Mouse (Mus musculus) CD4-positive, CD25-positive, alpha-beta regulatory T cell (primary cell): Measurements from ENCODE around the gene Rcn3. TPM values are rescaled to one million over a fixed set of nuclear protein-coding genes. Genes with fewer than 3 reads are reported as not detected.

Experiments used
- polyA plus RNA-seq: library from polyadenylated mRNA; unstranded; fragments of 100-300 nt; shearing (Covaris generic); gene quantifications from one replicate; pipeline ENCODE4 v1.2.1, GENCODE M21; 2017

Rcn3 gene
- 10.7 TPM for polyA plus RNA-seq

GRCm38 (mm10) chr7:45092048-45092447, at the start of gene Rcn3:
Gene Rcn3 (minus strand): TSS chr7:45092221.

GRCm38 (mm10) chr7:45135993-45136567, 44.1 kb upstream of the Rcn3 start, which contains the start of the genes Gm45713 and Flt3l:
Gene Gm45713 (minus strand): TSS chr7:45136231.
Gene Flt3l (minus strand): TSS chr7:45136432.

DNA sequence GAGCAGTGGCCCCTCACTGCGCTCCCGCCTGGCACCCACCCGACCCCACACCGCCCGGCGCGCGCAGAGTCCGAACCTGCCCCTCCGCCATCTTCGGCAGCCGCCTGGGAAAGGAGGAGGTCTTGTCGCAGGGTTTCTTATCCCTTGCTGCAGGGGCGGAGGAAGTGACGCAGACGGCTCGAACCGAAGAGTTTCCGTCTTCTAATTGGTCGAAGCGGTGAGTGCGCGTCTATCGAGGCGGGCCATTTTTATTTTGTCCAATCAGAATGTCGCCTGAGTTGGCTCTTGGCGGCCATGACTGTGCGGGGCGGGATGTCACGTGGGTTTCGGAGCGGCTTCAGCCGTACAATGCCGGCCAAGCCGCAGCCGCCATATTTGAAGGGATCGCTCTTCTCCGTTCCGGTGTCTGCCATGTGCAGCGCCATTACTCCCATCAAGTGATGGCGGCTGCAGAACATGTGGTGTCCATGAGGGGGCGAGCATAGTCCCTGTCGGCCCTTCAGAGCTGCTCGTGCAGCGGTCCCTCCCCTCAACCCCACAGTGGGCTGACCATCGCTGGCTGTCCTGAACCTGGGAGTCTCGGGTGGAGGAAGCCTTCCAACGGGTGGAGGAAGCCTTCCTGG, 36.7 kb upstream of the Rcn3 start, which contains the start of gene Rpl13a:
Gene Rpl13a (minus strand): TSS at position 138 of the 623 bp plus-strand sequence.

DNA sequence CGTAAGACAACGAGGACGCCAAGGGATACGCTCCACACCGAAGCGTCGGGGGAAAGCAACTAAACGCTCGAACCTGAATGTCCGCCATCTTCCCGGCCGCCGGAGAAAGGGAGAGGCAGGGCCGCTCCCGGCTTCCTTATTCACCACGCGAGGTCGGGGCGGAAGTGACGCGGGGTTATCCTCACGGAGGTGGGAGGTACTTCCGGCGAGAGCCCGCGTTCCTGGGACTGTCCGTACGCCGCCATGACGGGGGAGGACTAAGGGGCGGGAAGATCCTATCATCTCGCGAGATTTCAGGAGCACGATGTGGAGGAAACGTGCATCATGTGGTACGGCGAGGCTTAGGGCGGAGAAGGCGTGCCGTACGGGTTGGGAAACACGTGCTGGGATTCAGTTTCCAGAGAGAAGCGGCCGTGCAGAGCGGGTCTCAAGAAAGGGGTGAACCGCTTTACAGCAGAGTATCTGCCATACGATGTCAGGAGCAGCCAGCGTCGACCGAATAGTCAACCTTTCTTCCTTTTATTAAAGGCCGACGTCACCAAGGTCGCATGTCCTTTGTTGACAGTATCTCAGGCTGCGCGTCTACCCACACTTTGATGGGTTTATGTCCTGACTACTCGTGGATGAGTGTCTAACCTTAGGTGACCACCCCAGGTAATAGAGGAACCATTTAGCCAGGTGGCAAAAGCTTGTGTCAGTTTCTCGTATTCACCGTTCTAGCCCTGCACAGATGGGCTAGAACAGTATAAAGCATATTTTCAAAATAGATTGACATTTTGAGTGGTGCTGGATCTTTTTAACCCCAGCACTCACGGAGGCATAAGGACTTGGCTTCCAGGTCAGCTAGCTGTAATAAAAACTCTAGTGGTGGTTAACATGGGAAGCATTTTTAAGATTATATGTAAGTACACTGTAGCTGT, 32.5 kb upstream of the Rcn3 start, which contains the start of gene Rps11:
Gene Rps11 (minus strand): TSS at position 216 of the 920 bp plus-strand sequence.

DNA sequence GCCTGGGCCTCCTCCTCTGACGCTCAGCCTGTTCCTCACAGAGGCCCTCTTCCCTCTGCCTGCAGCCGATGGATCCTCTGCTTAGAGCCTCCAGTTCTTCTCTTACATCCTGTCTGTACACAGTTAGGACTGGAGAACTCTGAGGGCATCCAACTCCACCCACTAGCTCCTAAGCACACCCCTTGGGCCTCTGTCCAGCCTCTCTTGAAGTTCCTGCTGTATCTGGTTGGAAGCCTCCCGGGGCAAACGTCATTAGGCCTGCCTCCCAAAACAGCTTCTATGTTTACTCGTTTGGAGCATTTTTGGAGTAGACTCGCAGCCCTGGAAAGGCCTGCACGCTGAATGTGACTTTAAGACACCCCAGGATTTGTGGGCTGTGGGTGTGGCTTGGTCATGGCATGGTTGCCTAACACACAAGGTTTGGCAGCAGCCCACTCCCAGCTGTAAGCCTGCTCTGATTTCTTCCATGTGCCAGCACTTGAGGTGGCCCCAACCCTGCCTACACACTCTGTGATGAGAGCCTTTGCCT, 11.7 kb upstream of the Rcn3 start, which contains the start of gene Fcgrt:
Gene Fcgrt (minus strand): TSS at position 200 of the 529 bp plus-strand sequence.

DNA sequence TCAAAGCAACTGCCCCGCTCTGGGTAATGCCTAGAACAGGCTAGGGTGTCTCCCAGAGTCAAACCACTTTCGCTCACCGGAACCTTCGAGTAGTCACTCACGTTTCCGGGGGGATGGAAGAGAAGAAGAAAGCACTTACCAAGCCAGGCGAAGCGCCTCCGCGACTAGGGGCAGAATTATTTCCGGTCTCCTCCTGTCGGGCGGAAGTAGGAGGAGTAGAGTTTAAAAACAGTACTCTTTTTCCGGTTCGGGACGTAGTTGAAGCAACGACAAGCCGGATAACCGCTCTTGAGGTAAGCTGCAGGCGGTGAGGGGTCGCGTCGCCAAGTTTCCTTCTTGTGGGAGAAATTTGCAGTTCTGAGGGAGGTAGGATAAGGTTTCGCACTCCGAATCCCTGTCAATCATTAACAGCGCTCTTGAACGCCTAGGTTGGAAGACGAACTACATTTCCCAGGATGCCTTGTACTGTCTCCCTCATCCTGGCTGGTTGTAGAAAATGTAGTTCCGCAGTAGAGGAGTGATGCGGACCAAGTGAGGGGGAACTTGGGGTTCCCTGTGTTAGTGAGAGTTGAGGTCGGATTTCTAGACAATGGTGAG, 29.7 kb downstream of the Rcn3 start, which contains the start of the genes Nosip and Prrg2:
Gene Nosip (plus strand): TSS at position 191 of the 597 bp plus-strand sequence.
Gene Prrg2 (minus strand): TSS at position 439 of the 597 bp plus-strand sequence.

DNA sequence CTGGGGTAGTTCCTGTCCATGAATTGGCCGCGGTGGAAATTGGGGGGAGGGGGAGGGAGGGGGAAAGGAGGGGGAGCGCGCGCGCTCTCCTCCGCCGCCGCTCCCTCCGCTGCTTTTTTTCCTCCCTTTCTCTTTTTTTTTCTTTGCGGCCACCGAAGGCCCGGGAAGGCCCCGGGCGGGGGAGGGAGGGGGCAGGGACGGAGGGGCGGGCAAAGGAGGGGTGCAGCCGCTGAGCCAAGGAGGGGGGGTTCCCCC, 39.2 kb downstream of the Rcn3 start, which contains the start of gene Prr12:
Gene Prr12 (minus strand): TSS at position 20 of the 255 bp plus-strand sequence.

Other genes starting within 250 kb of the Rcn3 start
- 35.4 TPM for gene Akt1s1, start 243.2 kb downstream of the Rcn3 start, polyA plus RNA-seq
- gene Tbc1d17, start 243.1 kb downstream of the Rcn3 start, polyA plus RNA-seq, result 93.5 TPM
- gene Pnkp, start 235.1 kb downstream of the Rcn3 start, polyA plus RNA-seq, result 105 TPM
- 27.7 TPM for gene Ptov1, start 222.4 kb downstream of the Rcn3 start, polyA plus RNA-seq
- gene Med25, start 199.5 kb downstream of the Rcn3 start, polyA plus RNA-seq, result 59.3 TPM
- 45.3 TPM for gene Fuz, start 196.1 kb downstream of the Rcn3 start, polyA plus RNA-seq
- gene Ap2a1, start 162.7 kb downstream of the Rcn3 start, polyA plus RNA-seq, result 68.0 TPM
- not detected for gene Tsks, start 149.0 kb downstream of the Rcn3 start, polyA plus RNA-seq
- 0.30 TPM for gene Cpt1c, start 117.4 kb downstream of the Rcn3 start, polyA plus RNA-seq
- gene Prmt1, start 105.7 kb downstream of the Rcn3 start, polyA plus RNA-seq, result 175 TPM
- gene Irf3, start 94.6 kb downstream of the Rcn3 start, polyA plus RNA-seq, result 235 TPM
- gene Bcl2l12, start 93.5 kb downstream of the Rcn3 start, polyA plus RNA-seq, result 35.8 TPM
- gene Scaf1, start 75.9 kb downstream of the Rcn3 start, polyA plus RNA-seq, result 38.8 TPM
- 24.1 TPM for gene Rras, start 74.3 kb downstream of the Rcn3 start, polyA plus RNA-seq
- 4.0 TPM for gene Prr12, start 39.3 kb downstream of the Rcn3 start, polyA plus RNA-seq
- gene Nosip, start 29.8 kb downstream of the Rcn3 start, polyA plus RNA-seq, result 115 TPM
- 3.0 TPM for gene Prrg2, start 29.5 kb downstream of the Rcn3 start, polyA plus RNA-seq
- gene Fcgrt, start 11.6 kb upstream of the Rcn3 start, polyA plus RNA-seq, result 2.8 TPM
- 2,481 TPM for gene Rps11, start 32.2 kb upstream of the Rcn3 start, polyA plus RNA-seq
- gene Rpl13a, start 36.5 kb upstream of the Rcn3 start, polyA plus RNA-seq, result 2,316 TPM
- gene Gm45713, start 44.0 kb upstream of the Rcn3 start, polyA plus RNA-seq, result not detected
- 309 TPM for gene Flt3l, start 44.2 kb upstream of the Rcn3 start, polyA plus RNA-seq
- 59.4 TPM for gene Pih1d1, start 62.1 kb upstream of the Rcn3 start, polyA plus RNA-seq
- 58.9 TPM for gene Aldh16a1, start 62.4 kb upstream of the Rcn3 start, polyA plus RNA-seq
- gene Slc17a7, start 71.7 kb upstream of the Rcn3 start, polyA plus RNA-seq, result 0.08 TPM
- gene Gfy, start 87.3 kb upstream of the Rcn3 start, polyA plus RNA-seq, result not detected
- gene Pth2, start 88.8 kb upstream of the Rcn3 start, polyA plus RNA-seq, result not detected
- gene Ccdc155, start 112.7 kb upstream of the Rcn3 start, polyA plus RNA-seq, result 0.07 TPM
- 8.9 TPM for gene Dkkl1, start 119.9 kb upstream of the Rcn3 start, polyA plus RNA-seq
- 4.9 TPM for gene Tead2, start 123.5 kb upstream of the Rcn3 start, polyA plus RNA-seq
- gene Cd37, start 146.9 kb upstream of the Rcn3 start, polyA plus RNA-seq, result 607 TPM
- not detected for gene Slc6a16, start 148.9 kb upstream of the Rcn3 start, polyA plus RNA-seq
- not detected for gene Slc6a21, start 185.3 kb upstream of the Rcn3 start, polyA plus RNA-seq
- 15.0 TPM for gene Trpm4, start 241.6 kb upstream of the Rcn3 start, polyA plus RNA-seq
- not detected for gene Hrc, start 243.1 kb upstream of the Rcn3 start, polyA plus RNA-seq